Mouse (Mus musculus): ENCODE measurements at regions not wholly inside any gene's neighbourhood (a gene's known extent, or its start where the extent isn't known, plus 50 kb on each side); places are given as distances from the start of the nearest gene placed in this dataset.

DNA sequence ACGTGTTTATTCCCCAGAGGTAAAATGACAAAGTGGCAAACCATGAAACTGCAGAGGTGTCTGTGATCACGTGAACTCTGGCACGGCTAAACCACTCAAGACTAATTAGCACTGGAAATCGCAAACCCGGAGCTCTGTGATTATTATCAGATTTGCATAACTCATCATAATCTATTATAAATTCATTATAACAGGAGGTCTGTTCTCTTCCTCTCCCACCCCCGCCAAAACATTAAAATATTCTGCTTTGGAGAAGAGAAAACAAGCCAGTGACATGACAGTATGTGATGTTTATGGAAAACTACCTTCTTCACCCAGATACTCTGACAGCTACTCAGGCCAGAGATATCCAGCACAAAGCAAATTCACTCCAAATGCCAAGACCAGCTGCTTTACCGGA is 195.0 kb downstream of the Rchy1 start:
- TF ChIP-seq MAFK (IDR thresholded peaks at IDR 0.05; ENCODE audit: insufficient read depth, low read depth, low read length) = no peak
- TF ChIP-seq CHD2 (IDR thresholded peaks at IDR 0.05; ENCODE audit: low read depth, low read length) = no peak
